Mouse (Mus musculus) urinary bladder, postnatal 14 days (tissue): ENCODE results near the gene Zfp963.
"Not testable (repeated sequence)": the region's sequence is repeated elsewhere in the genome, so short reads cannot be mapped to it uniquely, and the experiment has no call there.

Experiments used
- DNase-seq: peaks from one replicate; pipeline ENCODE4 v3.0.0; 2021; ENCODE audit warnings: low spot score

Gene Zfp963

DNA sequence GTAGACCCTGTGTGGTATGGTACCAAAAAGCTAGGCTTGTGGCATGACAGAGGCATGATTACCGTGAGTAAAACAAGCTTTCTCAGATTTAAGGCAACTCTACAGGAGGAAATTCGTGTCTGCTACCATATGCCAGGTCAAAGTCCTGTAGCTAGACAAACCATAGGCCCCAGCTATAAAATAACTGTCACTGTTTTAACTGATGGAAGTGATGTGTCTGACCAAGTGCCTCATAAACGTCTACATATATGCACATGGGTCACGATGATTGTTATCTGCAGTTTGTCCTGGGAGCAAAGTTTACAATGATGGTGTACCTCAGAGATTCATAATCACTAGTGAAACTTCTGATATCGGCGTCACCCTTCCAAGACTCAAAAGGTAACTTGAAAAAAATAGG, 9.0 kb downstream of the Zfp963 start:
- no peak for DNase-seq

DNA sequence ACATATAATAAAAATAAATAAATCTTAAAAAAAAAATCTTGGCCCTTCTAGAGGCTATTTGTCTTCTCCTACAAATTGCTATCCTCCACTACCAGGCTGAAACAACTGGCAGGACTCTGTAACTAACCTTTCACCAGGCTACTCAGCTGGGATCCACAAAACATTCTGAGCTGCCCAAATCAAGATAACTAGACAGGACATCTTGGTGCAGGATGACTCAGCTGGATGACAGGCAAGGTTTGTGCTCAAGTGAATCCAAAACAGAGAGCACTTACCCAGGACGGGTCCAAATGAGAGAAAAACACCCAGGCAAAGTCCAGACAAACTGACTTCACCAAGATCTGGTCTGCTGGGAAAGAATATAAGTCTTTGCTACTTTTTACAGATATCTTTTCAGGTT, 14.3 kb downstream of the Zfp963 start:
- no peak for DNase-seq

DNA sequence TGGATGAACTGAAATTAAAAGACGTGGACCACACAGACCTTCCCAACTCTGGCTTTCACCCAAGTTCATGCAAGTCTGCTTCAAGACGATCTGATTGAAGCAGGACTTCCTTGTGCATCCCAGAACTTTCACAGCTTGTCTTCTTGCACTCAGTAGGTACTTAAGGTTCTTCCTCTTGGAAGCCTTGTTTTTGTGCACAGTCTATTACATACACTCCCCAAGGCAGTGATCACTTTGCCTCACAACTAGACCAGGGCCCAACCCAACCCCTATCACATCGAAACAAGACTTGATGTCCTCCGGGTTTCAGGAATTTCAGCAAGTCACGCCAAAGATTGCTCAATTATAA, 32.6 kb downstream of the Zfp963 start:
- DNase-seq: no peak

DNA sequence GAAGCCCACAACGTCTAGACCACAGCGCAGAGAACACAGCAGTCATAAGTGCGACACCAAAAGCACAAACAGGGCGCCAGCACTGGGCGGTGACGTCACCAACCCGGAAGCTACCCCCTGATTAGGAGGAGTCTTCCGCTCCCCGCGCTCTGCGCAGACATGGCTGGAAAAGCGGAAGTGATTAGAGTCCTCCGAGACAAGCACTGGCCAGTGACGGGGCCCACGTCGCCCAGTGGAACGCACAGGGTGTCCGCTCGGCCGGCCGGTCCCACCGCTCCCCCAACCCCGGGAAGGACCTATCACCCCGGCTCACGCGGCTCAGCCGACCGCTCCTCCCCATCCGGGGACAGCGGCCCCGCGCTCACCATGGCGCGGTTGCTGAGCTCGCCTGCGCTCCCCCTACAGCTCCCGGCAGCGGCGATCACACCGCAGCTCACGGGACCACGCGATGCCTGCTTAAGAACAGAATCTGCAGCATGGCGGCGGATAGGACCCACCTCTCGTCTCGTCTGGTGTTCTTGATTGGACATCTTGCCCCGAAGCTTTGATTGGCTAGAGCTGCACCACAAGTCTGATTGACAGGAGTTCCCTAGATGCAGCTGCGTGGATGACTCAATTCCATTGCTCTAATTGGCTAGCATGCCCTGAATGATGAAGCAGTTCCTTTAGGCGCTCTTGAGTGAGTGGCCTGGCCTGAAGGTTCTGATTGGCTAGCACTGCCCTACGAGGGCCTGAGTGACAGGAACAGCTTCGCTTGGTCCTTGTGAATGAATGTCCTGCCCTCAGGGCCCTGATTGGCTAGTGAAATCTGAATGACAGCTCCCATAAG, 33.2 kb downstream of the Zfp963 start:
- peak; percentile 94 for DNase-seq

DNA sequence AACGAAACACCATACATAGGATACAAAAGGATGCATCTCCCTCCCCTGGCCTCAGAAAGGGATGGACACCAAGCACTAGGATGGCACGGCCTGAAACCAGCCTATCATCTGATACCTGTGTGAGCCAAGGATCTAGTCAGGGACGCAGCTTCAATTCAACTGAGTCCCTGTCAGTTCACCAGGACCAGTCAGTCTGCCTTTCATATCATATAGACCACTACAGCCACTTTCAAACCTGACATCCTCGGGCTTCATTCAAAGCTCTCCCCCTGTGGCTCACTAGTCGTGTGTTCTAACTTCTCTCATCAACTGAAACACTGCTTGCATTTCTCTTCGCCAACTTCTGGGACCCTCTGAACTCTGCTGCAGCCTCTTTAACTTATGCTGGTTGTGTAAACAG, 34.4 kb downstream of the Zfp963 start:
- no peak for DNase-seq

DNA sequence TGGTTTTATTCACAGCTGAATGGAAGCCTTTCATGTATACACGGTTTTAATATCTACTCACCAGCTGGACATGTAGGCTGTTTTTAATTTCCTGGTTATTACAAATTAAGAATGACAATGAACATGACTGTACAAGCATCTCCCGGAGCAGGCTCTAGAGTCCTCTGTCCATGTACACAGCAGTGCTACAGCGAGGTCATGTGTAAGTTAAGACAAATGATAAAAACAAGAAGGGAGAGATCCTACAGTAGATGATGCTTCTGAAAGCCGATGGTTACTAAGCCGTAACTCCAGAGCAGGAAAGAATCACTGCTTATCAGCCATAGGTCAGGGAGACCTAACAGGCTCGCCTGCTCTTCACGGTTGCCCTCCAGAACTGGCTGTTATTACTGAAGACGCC, 36.3 kb downstream of the Zfp963 start:
- no peak for DNase-seq

DNA sequence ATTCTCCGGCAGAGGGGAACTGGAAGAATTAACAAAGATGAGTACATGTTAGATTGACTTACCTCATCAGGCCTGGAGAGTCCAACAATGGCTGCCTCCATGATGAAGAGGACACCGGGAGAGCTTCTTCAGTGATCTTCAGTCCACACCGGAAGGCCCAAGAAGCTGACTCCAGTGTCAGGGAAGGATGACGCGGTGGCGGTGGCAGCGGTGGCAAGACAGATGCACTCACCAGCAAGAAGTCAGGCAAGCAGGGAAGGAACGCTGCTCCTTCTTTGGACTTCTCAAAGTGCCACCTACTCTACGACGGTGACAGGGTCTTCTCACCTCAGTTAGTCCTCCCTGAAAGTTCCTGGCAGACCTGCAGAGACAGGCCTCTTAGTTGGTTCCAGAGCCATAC, 39.1 kb downstream of the Zfp963 start, which contains the start of gene Zfp869:
Gene Zfp869, minus strand, starts transcription at position 101 of the 400 bp plus-strand sequence.
- DNase-seq: not testable (repeated sequence)

DNA sequence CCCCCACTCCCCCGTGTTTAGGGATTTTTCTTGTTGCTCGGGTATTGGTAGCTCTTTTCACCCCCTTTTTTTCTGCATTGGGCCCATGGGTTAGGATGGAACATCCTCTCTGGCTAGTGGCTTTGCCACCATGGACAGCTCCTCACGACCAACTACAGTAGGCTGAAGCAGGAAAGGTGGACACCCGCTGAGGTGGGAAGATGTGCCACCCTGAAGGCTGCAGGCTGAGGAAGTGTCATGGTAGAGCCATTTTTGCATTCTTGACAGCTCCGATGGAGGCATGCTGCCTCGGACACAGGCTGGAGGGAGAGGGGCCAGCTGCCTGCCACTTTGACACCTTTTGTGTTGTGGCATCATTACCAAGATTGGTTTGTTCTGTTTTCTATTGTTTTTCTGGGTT, 48.0 kb downstream of the Zfp963 start:
- no peak for DNase-seq
